Mouse (Mus musculus) neural tube, embryonic 14.5 days (tissue): ENCODE measurements around the gene Slc28a1. TPM values are rescaled to one million over a fixed set of nuclear protein-coding genes. Genes with fewer than 3 reads are reported as not detected.

ENCODE experiments used
- ATAC-seq: fragments of 200-750 bp; cut with Nextera tagmentation; 2 replicates; pipeline ENCODE4 v1.8.0; 2017; ENCODE audit warnings: low read depth, mild to moderate bottlenecking, moderate TSS enrichment, moderate library complexity
- H3K27ac ChIP-seq: fragments of 300-500 bp; sonication (generic); 2 replicates; pipeline ENCODE4 v1.5.1; 2014; ENCODE audit warnings: low read depth, mild to moderate bottlenecking, control low read depth, low read length, moderate library complexity, mixed read lengths
- H3K27me3 ChIP-seq: fragments of 300-500 bp; sonication (generic); 2 replicates; pipeline ENCODE4 v1.6.1; 2014; ENCODE audit warnings: low read length; ENCODE audit not compliant: control insufficient read depth, insufficient read depth
- H3K36me3 ChIP-seq: fragments of 300-500 bp; sonication (generic); 2 replicates; pipeline ENCODE4 v1.6.1; 2014; ENCODE audit warnings: low read length, mixed read lengths; ENCODE audit not compliant: control insufficient read depth, insufficient read depth
- H3K4me1 ChIP-seq: fragments of 300-500 bp; sonication (generic); 2 replicates; pipeline ENCODE4 v1.6.1; 2014; ENCODE audit warnings: low read length; ENCODE audit not compliant: control insufficient read depth, insufficient read depth
- H3K4me2 ChIP-seq: fragments of 300-500 bp; sonication (generic); 2 replicates; pipeline ENCODE4 v1.6.1; 2014; ENCODE audit warnings: mild to moderate bottlenecking, low read depth, low read length, control low read depth
- H3K4me3 ChIP-seq: fragments of 300-500 bp; sonication (generic); 2 replicates; pipeline ENCODE4 v1.5.1; 2014; ENCODE audit warnings: low read depth, low read length, control low read depth, mixed read lengths
- H3K9ac ChIP-seq: fragments of 300-500 bp; sonication (generic); replicated peaks from 2 replicates; pipeline ENCODE4 v1.6.1; 2014; ENCODE audit warnings: low read depth, mild to moderate bottlenecking, control low read depth, low read length, mixed read lengths
- H3K9me3 ChIP-seq: fragments of 300-500 bp; sonication (generic); 2 replicates; pipeline ENCODE4 v1.6.1; 2016; ENCODE audit warnings: low read length; ENCODE audit not compliant: control insufficient read depth
- WGBS: fragments of 180-500 bp; shearing (Covaris S2); extraction: QIAGEN DNeasy Blood & Tissue Kit; methylation state at CpG from one replicate; pipeline ENCODE4 v1.1.7; 2014; 5-methylcytosine and 5-hydroxymethylcytosine counted together
- polyA plus RNA-seq: library from polyadenylated mRNA; unstranded; fragments of >200 nt; fragmentation: Nextera tagmentation; extraction: Ambion mirVana; gene quantifications from 2 replicates; pipeline ENCODE4 v1.2.1, GENCODE M21; 2014

Gene Slc28a1
- polyA plus RNA-seq, 1 experiment from 2014 or later, result not detected

DNA sequence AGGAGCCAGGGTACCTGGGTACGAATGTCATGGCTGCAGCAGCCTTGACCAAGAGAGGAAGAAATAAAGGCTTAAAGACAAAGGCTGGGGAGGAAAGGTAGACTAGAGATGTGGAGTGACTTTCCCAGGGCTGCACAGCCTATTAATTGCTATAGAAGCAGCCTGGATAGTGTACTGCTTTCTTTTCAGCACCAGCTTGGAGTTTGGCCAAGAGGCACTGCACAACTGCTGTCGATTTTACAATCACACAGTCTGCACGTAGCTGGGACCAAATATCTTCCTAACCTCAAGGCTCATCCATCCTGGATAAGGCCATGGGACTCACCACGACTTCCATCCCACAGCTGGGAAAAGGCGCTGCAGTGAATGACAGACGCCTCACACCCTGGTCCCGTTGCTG, 54.8 kb downstream of the Slc28a1 start:
- H3K4me2 ChIP-seq, result no peak overlapping the region
- no peaks in the 10 kb centered on the region for H3K4me1 ChIP-seq
- H3K4me3 ChIP-seq, result no peak overlapping the region
- no peaks in the 10 kb centered on the region for H3K27me3 ChIP-seq
- H3K27ac ChIP-seq, result no peak overlapping the region
- no peak overlapping the region for H3K9ac ChIP-seq
- H3K36me3 ChIP-seq, result no peaks in the 10 kb centered on the region
- 82% methylated on average over 7 of the region's 7 CpGs for WGBS
- ATAC-seq, result no peak
- 0 out of 2 replicates have a peak, but pooled peaks cover 3% of the 10 kb centered on the region for H3K9me3 ChIP-seq

DNA sequence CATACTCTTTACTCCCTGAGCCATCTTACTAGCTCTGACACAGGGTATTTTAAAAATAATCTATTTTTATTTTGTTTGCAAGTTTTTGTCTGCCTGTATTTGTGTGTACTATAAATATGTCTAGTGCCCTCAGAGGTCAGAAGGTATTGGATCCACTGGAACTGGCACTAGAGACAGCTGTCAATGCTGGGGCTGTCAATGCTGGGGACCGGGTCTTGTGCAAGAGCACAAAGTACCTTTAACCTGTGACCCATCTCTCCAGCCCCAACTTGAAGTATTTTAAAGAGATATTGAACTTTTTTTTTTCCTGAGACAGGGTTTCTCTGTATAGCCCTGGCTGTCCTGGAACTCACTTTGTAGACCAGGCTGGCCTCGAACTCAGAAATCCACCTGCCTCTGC, 59.3 kb downstream of the Slc28a1 start:
- Histone ChIP-seq H3K4me1 (no peaks in the 10 kb centered on the region), H3K9ac (no peak overlapping the region), H3K27me3 (no peaks in the 10 kb centered on the region), H3K4me2 (no peak overlapping the region), H3K4me3 (no peak overlapping the region), H3K9me3 (0 out of 2 replicates have a peak, but pooled peaks cover 3% of the 10 kb centered on the region), H3K27ac (no peak overlapping the region), H3K36me3 (no peaks in the 10 kb centered on the region)
- ATAC-seq, result no peak
- 100% methylated on average over 2 of the region's 2 CpGs for WGBS

DNA sequence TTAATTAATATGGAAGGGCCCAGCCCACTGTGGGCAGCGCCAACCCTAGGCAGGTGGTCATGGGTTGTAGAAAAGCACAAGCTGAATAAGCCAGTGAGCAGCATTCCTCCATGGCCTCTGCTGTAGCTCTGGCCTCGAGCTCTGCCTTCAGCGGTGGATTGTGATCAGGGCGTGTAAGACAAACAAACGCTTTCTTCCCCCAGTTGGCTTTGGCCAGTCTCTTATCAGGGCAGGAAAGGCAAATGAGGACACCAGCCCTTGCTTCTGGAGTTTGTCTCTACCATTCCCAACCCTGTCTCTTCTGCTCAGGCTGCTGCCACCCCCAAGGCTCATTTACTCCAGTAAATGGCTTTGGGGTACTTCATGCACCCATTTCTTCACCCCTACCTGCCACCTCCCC, 60.1 kb downstream of the Slc28a1 start:
- no peaks in the 10 kb centered on the region for H3K4me1 ChIP-seq
- 88% methylated on average over 5 of the region's 5 CpGs for WGBS
- H3K4me3 ChIP-seq, result no peak overlapping the region
- no peaks in the 10 kb centered on the region for H3K36me3 ChIP-seq
- H3K9me3 ChIP-seq, result 0 out of 2 replicates have a peak, but pooled peaks cover 3% of the 10 kb centered on the region
- no peak overlapping the region for H3K4me2 ChIP-seq
- H3K9ac ChIP-seq, result no peak overlapping the region
- ATAC-seq, result no peak
- H3K27ac ChIP-seq, result no peak overlapping the region
- H3K27me3 ChIP-seq, result no peaks in the 10 kb centered on the region

- no peak for ATAC-seq
- Histone ChIP-seq H3K9ac (no peak overlapping the region), H3K27ac (no peak overlapping the region), H3K36me3 (no peaks in the 10 kb centered on the region), H3K9me3 (0 out of 2 replicates have a peak, but pooled peaks cover 3% of the 10 kb centered on the region), H3K27me3 (no peaks in the 10 kb centered on the region), H3K4me2 (no peak overlapping the region), H3K4me3 (no peak overlapping the region), H3K4me1 (no peaks in the 10 kb centered on the region)
- 51% methylated on average over 5 of the region's 5 CpGs for WGBS
These were observed 61.7 kb downstream of the Slc28a1 start for GRCm38 (mm10) chr7:81176187-81176769.

DNA sequence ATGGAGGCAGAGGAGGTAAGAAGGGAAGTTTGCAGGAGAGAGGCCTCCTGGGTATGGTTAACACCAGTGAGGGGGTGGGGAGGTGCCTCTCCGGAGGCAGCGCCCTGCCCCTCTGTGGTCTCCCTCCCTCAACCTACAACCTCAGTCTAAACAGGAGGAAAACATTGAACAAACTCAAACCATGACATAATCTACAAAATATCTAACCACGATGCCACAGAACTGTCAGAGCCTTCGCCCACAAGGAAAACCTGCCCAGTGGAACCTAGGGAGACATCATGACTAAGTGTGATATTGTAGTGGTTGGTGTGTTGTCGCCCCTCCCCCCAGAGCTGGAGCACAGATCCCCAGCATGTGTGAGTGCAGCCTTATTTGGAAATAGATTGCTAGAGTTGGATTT, 64.9 kb downstream of the Slc28a1 start:
- no peak overlapping the region for H3K9ac ChIP-seq
- no peaks in the 10 kb centered on the region for H3K27me3 ChIP-seq
- H3K4me3 ChIP-seq, result no peak overlapping the region
- no peaks in the 10 kb centered on the region for H3K4me1 ChIP-seq
- H3K36me3 ChIP-seq, result no peaks in the 10 kb centered on the region
- WGBS, result 74% methylated on average over 5 of the region's 5 CpGs
- no peak overlapping the region for H3K4me2 ChIP-seq
- H3K9me3 ChIP-seq, result no peaks in the 10 kb centered on the region
- no peak for ATAC-seq
- no peak overlapping the region for H3K27ac ChIP-seq

GRCm38 (mm10) chr7:81182492-81183175, 68.0 kb downstream of the Slc28a1 start:
- 87% methylated on average over 10 of the region's 10 CpGs for WGBS

GRCm38 (mm10) chr7:81183181-81183580, 68.6 kb downstream of the Slc28a1 start:
- Histone ChIP-seq H3K4me3 (no peak overlapping the region), H3K4me2 (no peak overlapping the region)

More at GRCm38 (mm10) chr7:81182492-81183175, 68.0 kb downstream of the Slc28a1 start:
- Histone ChIP-seq H3K9me3 (no peaks in the 10 kb centered on the region), H3K4me3 (no peak overlapping the region), H3K27me3 (no peaks in the 10 kb centered on the region), H3K9ac (no peak overlapping the region), H3K27ac (no peak overlapping the region), H3K4me2 (no peak overlapping the region), H3K36me3 (no peaks in the 10 kb centered on the region), H3K4me1 (no peaks in the 10 kb centered on the region)
- no peak for ATAC-seq

DNA sequence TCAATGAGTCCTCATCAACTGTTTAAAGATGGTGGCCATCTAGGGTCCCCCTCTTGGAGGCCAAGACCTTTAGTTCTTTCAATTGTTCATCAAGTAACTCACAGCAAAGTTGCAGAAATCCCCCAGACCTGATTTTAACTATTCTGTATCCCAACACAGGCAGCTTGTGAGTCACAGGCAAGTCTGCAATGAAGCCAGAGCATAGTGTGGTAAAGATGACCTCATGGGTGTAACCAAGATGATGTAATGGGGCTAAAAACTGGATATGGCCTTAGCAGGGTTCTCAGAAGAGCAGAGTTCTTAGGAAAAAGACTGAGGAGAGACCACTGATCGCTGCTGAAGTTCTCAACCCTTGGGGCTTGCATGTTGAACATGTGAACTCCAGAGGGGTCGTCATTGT, 69.5 kb downstream of the Slc28a1 start:
- no peak for ATAC-seq
- 93% methylated on average over 2 of the region's 2 CpGs for WGBS
- Histone ChIP-seq H3K9ac (no peak overlapping the region), H3K36me3 (no peaks in the 10 kb centered on the region), H3K27ac (no peak overlapping the region), H3K27me3 (no peaks in the 10 kb centered on the region), H3K4me2 (no peak overlapping the region), H3K9me3 (no peaks in the 10 kb centered on the region), H3K4me3 (no peak overlapping the region), H3K4me1 (no peaks in the 10 kb centered on the region)

More at GRCm38 (mm10) chr7:81183181-81183580, 68.6 kb downstream of the Slc28a1 start:
- Histone ChIP-seq H3K4me1 (no peaks in the 10 kb centered on the region), H3K9ac (no peak overlapping the region), H3K36me3 (no peaks in the 10 kb centered on the region), H3K27me3 (no peaks in the 10 kb centered on the region), H3K27ac (no peak overlapping the region), H3K9me3 (no peaks in the 10 kb centered on the region)
- ATAC-seq, result no peak

- Histone ChIP-seq H3K27me3 (no peaks in the 10 kb centered on the region), H3K9me3 (no peaks in the 10 kb centered on the region), H3K36me3 (no peaks in the 10 kb centered on the region), H3K4me3 (no peak overlapping the region), H3K9ac (no peak overlapping the region), H3K4me2 (no peak overlapping the region), H3K4me1 (no peaks in the 10 kb centered on the region), H3K27ac (no peak overlapping the region)
- WGBS, result 89% methylated on average over 1 of the region's 1 CpGs
- ATAC-seq, result no peak
These were observed 70.1 kb downstream of the Slc28a1 start for GRCm38 (mm10) chr7:81184651-81185050.
